Mouse (Mus musculus) gastrocnemius, postnatal 36 days (tissue): ENCODE data around the gene Strap. TPM values are rescaled to one million over a fixed set of nuclear protein-coding genes. Genes with fewer than 3 reads are reported as not detected.

Source experiments
- DNase-seq, 2 experiments: peaks; one replicate each; pipeline ENCODE4 v3.0.0; 2022
- intact Hi-C: fragments of 180-260 bp; cut with DNase I; formaldehyde crosslinking; loops from one replicate; pipeline ENCODE4 v1.15.1; 2025
- total RNA-seq, 2 experiments: library from RNA; stranded (reverse); gene quantifications; 2 replicates each; pipeline ENCODE4 v1.2.3; 2021

Gene Strap
- total RNA-seq, 2 experiments from 2014 or later, result 70.8 to 77.0 TPM

- DNase-seq, result no peak
- intact Hi-C loops, result no loop called here
Measured at GRCm38 (mm10) chr6:137716802-137717201, 18.1 kb upstream of the Strap start.

- intact Hi-C loops, result loop anchor here (5.0 kb wide), 2 partner anchors 60 to 515 kb away; no protein-coding TSS in a partner anchor
Measured at GRCm38 (mm10) chr6:137722220-137722931, 12.5 kb upstream of the Strap start.

GRCm38 (mm10) chr6:137723898-137724297, 11.0 kb upstream of the Strap start:
- no peak for DNase-seq

More at GRCm38 (mm10) chr6:137722220-137722931, 12.5 kb upstream of the Strap start:
- DNase-seq, result no peak

GRCm38 (mm10) chr6:137734460-137734845, 425 bp upstream of the Strap start:
- no peak for DNase-seq
- intact Hi-C loops, result no loop called here

More at GRCm38 (mm10) chr6:137723898-137724297, 11.0 kb upstream of the Strap start:
- intact Hi-C loops, result loop anchor here (1.0 to 5.0 kb wide), 3 partner anchors 62 to 517 kb away; no protein-coding TSS in a partner anchor

GRCm38 (mm10) chr6:137735671-137736238, 877 bp downstream of the Strap start:
- intact Hi-C loops, result no loop called here

GRCm38 (mm10) chr6:137740972-137741371, 6.1 kb downstream of the Strap start:
- intact Hi-C loops, result no loop called here
- no peak for DNase-seq

More at GRCm38 (mm10) chr6:137735671-137736238, 877 bp downstream of the Strap start:
- no peak for DNase-seq

- intact Hi-C loops, result no loop called here
- DNase-seq, result no peak
Measured at GRCm38 (mm10) chr6:137744700-137745099, 9.8 kb downstream of the Strap start.

GRCm38 (mm10) chr6:137747174-137747928, 12.5 kb downstream of the Strap start:
- no peak for DNase-seq
- intact Hi-C loops, result no loop called here

- no peak for DNase-seq
- intact Hi-C loops, result no loop called here
Measured at GRCm38 (mm10) chr6:137751551-137752274, 16.8 kb downstream of the Strap start.

GRCm38 (mm10) chr6:137752275-137752655, 17.4 kb downstream of the Strap start:
- intact Hi-C loops, result no loop called here
- DNase-seq, result no peak

GRCm38 (mm10) chr6:137754056-137754856, 19.4 kb downstream of the Strap start, which contains the start of gene Dera:
TSS of gene Dera (plus strand) at chr6:137754546.
- intact Hi-C loops, result no loop called here
- peak; percentile 68 to 80 for DNase-seq

GRCm38 (mm10) chr6:137754857-137755232, 20.0 kb downstream of the Strap start:
- intact Hi-C loops, result no loop called here

GRCm38 (mm10) chr6:137756310-137756709, 21.4 kb downstream of the Strap start:
- intact Hi-C loops, result no loop called here
- DNase-seq, result no peak

More at GRCm38 (mm10) chr6:137754857-137755232, 20.0 kb downstream of the Strap start:
- DNase-seq, result no peak

- no peak for DNase-seq
- intact Hi-C loops, result no loop called here
Measured at GRCm38 (mm10) chr6:137757891-137758290, 23.0 kb downstream of the Strap start.

GRCm38 (mm10) chr6:137759681-137760080, 24.8 kb downstream of the Strap start:
- intact Hi-C loops, result no loop called here
- DNase-seq, result no peak

GRCm38 (mm10) chr6:137760966-137761365, 26.1 kb downstream of the Strap start:
- no peak for DNase-seq
- intact Hi-C loops, result no loop called here

- intact Hi-C loops, result no loop called here
- DNase-seq, result no peak
Measured at GRCm38 (mm10) chr6:137764572-137765210, 29.8 kb downstream of the Strap start.

- DNase-seq, result no peak
- intact Hi-C loops, result no loop called here
Measured at GRCm38 (mm10) chr6:137766177-137766576, 31.3 kb downstream of the Strap start.

GRCm38 (mm10) chr6:137771621-137772250, 36.9 kb downstream of the Strap start:
- intact Hi-C loops, result no loop called here
- no peak for DNase-seq
